Mouse (Mus musculus): Measurements from ENCODE around the gene Olfr294.

Olfr294 gene

GRCm38 (mm10) chr7:86616543-86616942, at the start of gene Olfr294:
Olfr294 (minus strand) TSS chr7:86616643.
- in situ Hi-C loops (cut with MboI, MseI), result no loop called here

- in situ Hi-C loops (cut with MboI, MseI), result no loop called here
Measured at GRCm38 (mm10) chr7:86648761-86649160, 32.3 kb upstream of the Olfr294 start, which contains the start of gene Olfr293. Olfr293 (plus strand) TSS chr7:86649061.

GRCm38 (mm10) chr7:86583562-86583961, 32.9 kb downstream of the Olfr294 start, which contains the start of gene Olfr295:
Olfr295 (plus strand) TSS chr7:86583862.
- in situ Hi-C loops (cut with MboI, MseI), result no loop called here
